Mouse (Mus musculus) thymus, postnatal 4 days (tissue): ENCODE data around the gene Pinlyp.
A peak's percentile ranks its signal among the peaks of the same experiment; 100 is the strongest.
"Not testable (repeated sequence)": the region's sequence is repeated elsewhere in the genome, so short reads cannot be mapped to it uniquely, and the experiment has no call there.

ENCODE experiments used
- DNase-seq: peaks from one replicate; pipeline ENCODE4 v3.0.0; 2021

Gene Pinlyp

DNA sequence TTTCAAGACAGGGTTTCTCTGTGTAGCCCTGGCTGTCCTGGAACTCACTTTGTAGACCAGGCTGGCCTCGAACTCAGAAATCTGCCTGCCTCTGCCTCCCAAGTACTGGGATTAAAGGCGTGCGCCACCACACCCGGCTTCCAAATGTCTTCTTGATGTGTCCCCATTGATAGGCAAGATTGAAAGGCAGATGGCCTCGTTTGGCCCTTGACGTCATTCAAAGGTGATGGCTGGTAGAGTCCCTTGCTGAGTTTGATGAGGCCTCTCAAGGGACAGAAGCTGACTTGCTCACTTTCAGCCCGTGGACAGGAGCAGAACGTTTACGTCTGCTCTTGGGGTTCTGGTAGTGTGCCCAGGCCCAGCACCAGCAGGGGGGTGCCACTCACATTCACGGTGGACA is 25.9 kb downstream of the Pinlyp start:
- not testable (repeated sequence) for DNase-seq

DNA sequence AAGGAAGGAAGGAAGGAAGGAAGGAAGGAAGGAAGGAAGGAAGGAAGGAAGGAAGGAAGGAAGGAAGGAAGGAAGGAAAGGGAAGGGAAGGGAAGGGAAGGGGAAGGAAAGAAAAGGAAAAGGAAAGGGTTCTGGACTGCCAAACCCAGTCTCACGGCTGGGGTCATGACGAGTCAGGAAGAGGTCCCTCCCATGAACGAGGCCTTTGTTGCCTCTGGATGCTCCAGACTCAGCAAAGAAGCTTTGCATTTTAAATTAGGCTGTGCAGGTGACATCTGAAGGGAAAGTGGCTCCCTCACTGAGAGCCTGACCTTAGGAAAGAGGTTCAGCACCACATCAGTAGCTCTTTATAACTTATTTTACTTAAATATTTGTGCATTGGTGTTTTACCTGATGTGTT is 26.8 kb downstream of the Pinlyp start:
- no peak for DNase-seq

DNA sequence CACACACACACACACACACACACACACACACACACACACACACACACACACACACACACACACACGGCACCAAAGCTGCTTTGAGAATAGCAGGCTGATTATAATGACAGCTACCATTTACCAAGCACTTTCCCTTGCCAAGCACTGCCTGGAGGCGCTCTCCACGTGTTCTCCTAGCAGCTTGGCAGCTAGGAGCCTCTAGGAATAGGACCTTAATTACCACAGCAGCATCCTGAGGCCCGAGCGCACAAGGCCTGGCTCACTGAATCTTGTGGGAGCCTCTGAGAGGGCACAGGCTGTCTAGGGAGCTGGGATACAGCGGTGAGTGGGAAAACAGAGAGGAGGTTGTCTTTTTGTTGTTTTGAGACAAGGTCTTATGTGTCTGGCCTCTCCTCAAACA is 28.3 kb downstream of the Pinlyp start:
- DNase-seq: no peak

DNA sequence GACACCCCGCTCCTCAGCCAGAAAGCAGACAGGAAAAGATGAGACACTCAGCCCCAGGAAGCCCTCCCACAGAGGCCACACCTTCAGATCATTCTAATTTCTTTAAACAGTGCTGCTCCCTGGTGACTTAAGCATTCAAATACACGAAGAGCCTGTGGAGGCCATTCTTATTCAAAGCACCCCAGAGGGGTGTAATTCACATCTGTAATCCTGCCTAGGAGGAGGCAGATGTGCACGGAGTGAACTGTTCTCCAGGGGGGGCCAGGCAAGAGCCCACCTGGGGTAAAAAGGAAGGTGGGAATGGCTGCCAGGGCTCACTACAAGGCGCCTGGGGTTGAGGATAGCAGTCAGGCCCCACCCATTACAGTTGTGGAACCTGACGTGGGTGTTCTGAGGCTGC is 28.8 kb downstream of the Pinlyp start:
- no peak for DNase-seq

DNA sequence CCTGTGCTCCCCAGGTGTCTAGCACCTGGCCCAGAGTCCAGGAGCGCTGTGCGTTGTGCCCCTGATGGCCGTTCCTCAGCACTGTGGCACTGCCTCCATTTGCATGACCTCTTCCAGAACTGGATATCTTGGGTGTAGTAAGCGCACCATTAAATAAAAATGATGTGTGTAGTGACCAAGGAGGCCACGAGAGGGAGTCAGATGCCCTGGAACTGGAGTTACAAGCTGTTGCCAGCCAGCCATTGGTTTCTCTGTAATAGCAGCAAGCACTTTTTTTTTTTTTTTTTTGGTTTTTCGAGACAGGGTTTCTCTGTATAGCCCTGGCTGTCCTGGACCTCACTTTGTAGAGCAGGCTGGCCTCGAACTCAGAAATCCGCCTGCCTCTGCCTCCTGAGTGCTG is 29.6 kb downstream of the Pinlyp start:
- DNase-seq: peak; percentile 62

DNA sequence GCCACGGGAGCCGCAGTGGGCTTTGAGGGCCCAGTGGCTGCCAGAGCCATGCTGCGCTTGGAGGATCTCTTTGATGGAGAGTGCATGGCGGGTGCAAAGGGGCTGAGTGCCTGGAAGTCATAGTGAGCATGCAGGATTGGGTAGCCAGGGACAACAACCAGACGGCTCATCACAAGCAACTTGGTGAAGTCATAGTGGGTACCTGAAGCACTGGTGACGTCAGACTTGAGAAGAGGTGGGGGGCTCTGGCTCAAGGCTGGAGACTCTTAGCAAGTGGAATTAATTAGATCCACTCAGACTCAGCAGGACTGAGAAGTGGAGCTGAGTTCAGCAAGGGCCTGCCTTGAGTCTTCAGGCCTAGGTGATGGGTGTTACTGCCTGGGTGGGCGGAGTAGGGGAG is 33.6 kb downstream of the Pinlyp start, which contains the start of gene AC161166.1:
Gene AC161166.1, minus strand, starts transcription at position 101 of the 400 bp plus-strand sequence.
- no peak for DNase-seq

DNA sequence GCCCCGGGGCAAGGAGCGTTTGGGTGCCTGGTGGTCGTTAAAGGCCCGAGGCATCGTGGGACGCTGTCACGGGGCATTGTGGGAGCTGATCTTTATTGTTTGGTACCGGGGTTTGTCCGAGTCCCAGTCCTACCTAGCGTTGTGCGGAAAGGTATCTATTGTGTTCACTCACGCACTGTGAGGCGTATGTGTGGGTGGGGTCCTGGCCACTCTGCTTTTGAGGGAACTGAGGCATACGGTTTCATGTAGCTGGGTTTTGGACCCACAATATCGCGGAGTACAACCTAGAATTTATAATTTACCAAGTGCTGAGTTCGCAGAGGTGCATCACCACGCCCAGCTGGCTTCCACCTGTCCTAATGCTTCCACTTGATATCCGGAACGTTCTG is 38.2 kb downstream of the Pinlyp start:
- no peak for DNase-seq

DNA sequence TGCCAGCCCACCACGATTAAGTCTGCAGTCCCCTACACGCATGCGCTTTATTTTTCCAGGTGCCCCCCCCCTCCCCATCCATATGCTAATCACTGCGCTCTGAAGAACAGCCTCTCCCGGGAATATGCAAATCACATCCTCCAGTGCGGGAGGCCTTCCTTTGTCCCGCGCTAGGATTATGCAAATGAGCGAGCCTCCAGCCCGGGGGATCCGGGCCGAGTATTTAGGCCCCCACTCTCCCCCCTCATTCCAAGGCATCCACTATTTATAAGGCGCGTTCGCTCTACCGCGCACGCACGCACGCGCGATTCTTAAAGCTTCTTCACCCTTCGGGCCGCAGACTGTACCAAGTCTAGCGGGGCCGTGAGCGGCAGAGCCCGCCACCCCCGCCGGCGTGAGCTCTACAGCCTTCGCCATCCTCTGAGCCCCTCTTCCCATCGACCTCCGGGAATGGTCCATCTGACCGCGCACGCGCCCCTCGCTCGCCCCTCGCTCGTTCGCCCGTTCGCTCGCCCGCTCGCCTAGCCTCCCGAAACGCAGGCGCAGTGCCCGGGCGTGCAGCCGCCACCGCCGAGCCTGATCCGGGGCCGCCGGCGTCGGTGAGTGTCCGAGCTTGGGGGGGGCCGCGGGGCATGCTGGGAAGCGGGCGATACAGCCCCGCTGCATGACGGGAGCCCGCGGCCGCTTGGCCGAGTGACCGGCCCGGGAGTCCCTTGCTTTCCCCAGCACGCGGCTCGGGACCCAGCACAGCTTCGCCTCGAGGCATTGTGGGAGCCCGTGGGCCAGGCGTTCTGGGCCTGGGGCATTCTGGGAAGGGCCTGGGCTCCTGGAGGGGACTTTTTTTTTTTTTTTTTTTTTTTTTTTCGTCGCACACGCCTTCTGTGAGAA is 38.8 kb downstream of the Pinlyp start, which contains the start of gene Zfp428:
Gene Zfp428, plus strand, starts transcription at position 169 of the 888 bp plus-strand sequence.
- peak; percentile 77 for DNase-seq

DNA sequence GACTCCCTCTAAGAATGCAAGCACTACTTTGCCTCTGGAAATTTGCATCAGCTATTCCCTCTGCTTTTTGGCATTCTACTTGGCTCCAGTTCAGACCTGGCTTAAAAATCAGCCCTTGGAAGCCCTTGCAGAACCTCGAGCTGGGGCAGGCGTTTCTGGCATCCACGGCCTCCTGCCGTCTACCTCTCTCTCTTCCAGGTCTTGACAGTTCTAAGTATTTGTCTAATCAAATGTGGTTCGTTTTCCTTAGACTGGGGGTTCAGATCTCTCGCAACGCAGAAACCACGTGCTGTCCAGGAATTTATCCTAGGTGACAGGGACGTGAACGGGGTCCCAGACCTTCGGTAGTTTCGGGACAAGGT is 39.5 kb downstream of the Pinlyp start:
- no peak for DNase-seq

DNA sequence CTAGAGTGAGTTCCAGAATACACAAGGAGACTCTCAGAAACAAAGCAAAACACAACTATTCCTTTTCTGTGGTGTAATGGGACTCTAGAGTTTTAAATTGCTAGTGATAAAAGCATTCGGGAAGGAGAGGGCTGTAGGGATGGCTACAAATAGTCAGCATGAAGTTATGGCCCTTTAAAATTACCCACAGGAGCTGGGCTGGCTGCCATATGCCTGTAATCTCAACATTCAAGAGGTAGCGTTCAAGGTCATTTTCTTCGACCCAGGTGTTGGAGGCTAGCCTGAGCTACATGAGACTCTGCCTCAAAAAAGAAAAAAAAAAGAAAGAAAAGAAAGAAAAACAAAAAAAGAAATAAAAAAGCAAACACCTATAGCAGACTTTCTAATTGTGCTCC is 39.9 kb downstream of the Pinlyp start:
- DNase-seq: no peak

DNA sequence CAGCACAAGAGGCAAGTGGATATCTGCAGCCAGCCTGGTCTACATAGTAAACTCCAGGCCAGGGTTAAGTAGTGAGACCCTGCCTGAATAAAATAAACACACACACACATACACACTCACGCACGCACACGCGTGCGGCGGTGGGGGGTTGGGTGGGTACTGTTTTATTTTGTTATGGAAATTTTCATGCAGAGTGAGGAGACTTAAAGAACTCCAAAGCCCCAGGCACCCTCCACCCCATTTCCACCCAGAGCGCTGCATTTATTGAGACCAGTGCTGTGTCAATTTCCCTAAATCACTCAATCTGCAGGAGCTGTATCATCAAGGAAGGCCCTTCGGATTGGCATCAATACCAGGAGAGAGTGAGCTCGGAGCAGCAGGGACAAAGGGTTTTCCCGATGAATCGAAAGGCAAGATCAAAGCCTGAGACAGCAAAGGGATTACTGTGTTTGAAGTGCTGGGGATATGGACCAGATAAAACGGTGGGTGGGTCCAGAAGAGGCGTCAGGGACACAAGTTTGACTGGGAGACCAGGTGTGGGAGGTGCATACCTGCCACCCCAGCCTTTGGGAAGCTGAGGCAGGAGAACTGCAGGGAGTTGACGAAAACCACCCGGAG is 40.4 kb downstream of the Pinlyp start:
- DNase-seq: no peak

DNA sequence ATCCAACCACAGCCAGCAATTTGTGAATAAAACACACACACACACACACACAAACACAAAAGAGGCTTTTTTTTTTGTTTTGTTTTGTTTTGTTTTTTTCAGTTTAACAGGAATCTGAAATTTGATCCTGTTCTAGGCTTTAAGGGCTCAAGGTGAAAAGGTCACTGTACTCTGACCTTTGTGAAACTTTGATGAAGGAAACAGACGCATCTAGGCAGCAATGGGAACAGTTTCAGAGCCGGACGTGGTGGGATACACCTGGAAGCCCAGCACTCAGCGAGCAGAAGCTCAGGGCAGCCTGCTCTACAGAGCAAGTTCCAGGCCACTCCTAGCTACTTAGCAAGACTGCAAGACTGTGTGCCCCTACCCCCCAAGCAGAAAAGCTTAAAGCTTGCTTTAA is 41.0 kb downstream of the Pinlyp start:
- no peak for DNase-seq

DNA sequence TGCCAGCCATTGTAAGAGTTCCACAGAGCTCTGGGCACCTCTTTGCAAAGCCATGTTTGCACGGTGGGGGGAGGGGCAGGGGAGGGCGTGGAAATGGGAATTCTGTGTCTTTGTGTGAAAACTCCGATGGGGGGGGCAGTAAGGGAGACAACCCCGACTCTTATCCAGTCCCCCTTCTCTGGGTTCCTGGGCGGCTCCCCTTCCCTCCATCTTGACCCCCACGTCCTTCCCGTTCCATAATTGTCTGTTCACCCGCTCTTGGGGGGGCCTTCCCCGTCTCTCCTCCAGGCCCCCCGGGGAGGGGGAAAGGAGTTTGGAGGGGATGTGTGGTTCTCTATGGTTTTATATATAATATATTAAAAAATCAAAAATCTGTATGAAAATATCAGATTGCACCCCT is 41.9 kb downstream of the Pinlyp start:
- DNase-seq: no peak

DNA sequence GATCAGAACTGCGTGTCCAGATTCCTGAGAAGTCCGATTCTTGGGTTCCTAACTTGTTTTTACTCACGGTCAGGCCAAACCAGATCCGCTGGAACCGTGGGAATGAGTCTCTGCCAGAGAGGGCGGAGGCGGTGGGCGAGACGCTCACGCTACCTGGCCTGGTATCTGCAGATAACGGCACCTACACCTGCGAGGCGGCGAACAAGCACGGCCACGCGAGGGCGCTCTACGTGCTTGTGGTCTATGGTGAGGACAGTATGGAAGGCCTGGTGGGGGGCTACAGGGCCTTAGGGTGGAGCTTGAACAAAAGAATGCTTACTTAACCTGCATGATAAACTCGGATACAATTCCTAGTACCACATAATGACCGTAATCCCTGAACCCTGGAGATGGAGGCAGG is 44.4 kb downstream of the Pinlyp start:
- peak; percentile 81 for DNase-seq

DNA sequence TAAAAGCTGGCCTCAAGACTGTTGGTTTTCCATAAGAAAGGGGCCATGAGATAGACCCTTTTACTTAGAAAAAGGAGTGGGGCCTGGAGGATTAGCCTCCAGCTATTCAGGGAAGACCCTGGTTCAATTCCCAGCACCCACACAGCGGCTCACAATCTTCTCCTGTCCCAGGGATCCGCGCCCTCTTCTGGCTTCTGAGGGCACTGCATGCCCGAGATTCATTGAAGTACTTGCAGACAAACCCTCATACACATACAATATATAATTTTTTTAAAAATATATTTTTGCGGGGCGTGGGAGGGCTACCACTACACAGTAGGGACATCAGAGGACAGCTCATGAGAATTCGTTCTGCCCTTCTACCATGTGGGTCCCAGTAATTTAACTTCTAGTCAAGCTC is 45.0 kb downstream of the Pinlyp start:
- DNase-seq: peak; percentile 80

DNA sequence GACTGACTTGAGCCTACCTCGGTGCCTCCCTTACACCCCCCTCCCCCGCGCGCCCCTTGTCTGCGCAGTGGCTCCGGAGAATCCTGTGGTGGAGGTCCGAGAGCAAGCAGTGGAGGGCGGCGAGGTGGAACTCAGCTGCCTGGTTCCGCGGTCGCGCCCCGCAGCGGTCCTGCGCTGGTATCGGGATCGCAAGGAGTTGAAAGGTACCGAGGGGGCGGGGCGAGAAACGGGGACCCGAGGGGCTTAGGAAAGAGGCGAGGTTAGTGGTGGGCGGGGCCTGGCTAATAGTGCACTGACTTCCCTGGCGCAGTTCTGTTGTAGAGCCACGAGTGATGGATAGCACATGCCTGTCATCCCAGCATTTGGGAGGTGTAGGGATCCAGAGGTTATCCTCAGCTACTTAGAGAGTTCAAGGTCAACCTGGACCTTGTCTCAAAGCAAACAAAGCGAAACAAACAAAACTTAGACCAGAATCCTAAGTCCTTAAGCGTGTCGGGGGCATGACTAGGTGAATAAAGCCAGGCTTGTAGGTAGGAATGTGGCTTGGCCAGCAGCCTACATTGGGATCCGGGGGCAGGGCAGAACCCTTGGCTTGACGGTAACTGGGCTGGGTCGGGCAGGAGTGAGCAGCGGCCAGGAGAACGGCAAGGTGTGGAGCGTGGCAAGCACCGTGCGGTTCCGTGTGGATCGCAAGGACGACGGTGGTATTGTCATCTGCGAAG is 45.9 kb downstream of the Pinlyp start:
- peak; percentile 50 for DNase-seq
